Mouse (Mus musculus) liver, adult (tissue): ENCODE results near the gene Gm3055.
"Not testable (repeated sequence)": the region's sequence is repeated elsewhere in the genome, so short reads cannot be mapped to it uniquely, and the experiment has no call there.

Source experiments
- GATA4 ChIP-seq: IDR thresholded peaks from 2 replicates; pipeline ENCODE4 v1.6.1; 2014; ENCODE audit warnings: mild to moderate bottlenecking, low read length; ENCODE audit not compliant: insufficient replicate concordance

The Gm3055 gene

DNA sequence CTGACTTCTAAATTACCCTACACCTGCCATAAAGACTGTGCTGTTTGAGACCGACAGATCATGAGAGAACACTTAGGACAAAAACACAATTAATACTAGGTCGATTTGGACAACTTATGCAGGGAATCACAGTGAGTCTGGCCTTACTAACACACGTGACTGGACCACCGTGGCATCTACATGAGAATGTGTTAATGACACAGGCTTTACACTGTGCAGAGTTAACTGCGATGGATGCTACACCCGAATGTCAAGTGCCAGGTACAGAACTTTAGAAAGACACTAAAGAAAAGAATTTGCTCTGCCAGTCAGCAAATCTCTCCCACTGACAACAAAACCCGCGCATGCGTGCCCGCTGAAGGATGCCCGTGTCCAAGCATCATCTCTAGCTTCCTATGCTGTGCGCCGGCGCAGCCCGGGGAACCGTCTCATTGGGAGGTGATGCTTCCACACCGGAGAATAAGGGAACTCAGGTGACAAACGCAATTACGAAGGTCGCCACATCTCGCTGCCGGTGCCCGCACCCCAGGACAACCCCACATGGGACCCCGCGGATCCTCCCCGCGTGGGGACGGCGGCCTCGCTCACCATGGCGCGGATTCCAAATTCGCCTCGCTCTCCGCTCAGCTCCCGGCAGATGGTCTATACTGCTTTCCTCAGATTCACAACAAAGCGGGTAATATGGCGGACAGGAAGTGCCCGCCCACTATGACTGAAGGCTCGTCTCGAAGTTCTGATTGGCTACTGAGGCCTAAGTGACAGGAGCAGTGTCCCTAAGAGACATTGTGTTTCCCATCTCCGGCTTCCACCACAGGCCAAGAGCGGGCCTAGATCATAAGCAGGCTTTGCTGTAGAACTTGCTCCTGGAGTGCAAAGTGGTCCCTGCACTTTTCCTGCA is at the start of gene Gm3055:
Gene Gm3055, minus strand, starts transcription at position 656 of the 898 bp plus-strand sequence.
- not testable (repeated sequence) for TF ChIP-seq GATA4

DNA sequence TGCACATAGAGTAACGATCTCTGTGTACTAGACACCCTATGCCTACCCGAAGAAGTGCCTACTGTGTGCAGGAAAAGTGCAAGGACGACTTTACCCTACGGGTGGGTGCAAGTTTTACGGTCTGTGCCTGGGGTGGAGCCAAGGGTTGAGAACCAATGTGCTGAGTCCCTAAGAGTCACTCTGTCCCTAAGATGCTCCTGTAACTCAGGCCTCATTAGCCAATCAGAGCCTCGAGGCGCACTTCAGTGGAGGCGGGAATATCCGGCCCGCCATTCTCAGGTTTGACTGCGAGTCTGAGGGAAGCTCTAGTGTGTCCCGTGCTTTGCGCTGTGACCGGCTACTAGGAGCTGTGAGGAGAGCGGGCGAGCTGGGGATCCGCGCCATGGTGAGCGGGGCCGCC is 40.9 kb upstream of the Gm3055 start, which contains the start of gene Gm4767:
Gene Gm4767, plus strand, starts transcription at position 288 of the 400 bp plus-strand sequence.
- TF ChIP-seq GATA4 = not testable (repeated sequence)

DNA sequence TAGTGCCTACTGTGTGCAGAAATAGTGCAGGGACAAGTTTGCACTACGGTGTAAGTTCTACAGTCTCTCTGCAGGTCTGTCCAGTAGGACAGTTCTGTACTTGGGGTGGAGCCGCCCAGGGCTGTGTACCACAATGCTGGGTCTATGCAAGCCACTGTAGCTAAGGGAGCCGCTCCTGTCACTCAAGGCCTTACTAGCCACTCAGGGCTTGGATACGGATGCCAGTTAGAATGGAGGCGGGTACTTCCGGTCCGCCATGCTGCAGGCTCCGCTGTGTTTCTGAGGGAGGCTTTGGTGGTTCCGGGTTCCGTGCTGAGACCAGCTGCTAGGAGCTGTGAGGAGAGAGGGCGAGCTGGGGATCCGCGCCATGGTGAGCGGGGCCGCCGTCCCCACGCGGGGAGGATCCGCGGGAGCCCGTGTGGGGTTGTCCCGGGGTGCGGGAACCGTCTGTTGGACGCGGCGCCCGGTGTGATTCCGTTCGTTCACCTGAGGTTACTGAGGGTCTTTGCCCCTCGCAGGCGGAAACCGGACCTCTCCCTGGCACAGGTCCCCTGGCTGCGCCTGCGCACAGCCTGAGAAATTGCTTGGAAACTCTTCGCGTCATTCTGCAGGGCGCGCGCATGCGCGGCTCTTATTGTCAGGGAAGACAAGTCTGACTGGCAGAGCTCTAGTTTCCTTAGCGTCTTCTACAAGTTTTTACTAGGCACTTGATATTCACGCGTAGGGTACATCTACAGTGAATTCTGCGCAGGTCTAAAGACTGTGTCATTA is 66.2 kb downstream of the Gm3055 start, which contains the start of gene Zfp433:
Gene Zfp433, plus strand, starts transcription at position 295 of the 771 bp plus-strand sequence.
- TF ChIP-seq GATA4 = not testable (repeated sequence)
